ENCODE assay signal across 8 mouse cellular contexts in genomic region chr15:99972989-99973911, GRCm38 (mm10). TPM values are rescaled to one million over a fixed set of nuclear protein-coding genes. Genes with fewer than 3 reads are reported as not detected.
DNase-seq lines count a peak whose midpoint lies in the region; ATAC-seq and TF ChIP-seq lines count a peak whose summit lies in the region.

No protein-coding gene starts in this region.

- H3K9me3 ChIP-seq in liver, embryonic 14.5 days (ENCODE audit: control insufficient read depth, low read length): no peaks in the 10 kb centered on the region

- H3K4me2 ChIP-seq in liver, embryonic 14.5 days (ENCODE audit: low read depth): peak overlapping the region; percentile 85

- peak overlapping the region; percentile 82 for H3K4me3 ChIP-seq in cortical plate, adult 2 months (ENCODE audit: insufficient read depth, low read length)
- peak overlapping the region; percentile 78 for H3K4me3 ChIP-seq in heart, adult 2 months
- H3K4me3 ChIP-seq in kidney, adult 2 months (ENCODE audit: insufficient read depth, low read depth, low read length): peak overlapping the region; percentile 92
- peak overlapping the region; percentile 89 to 94 for H3K4me3 ChIP-seq in liver, embryonic 14.5 days (ENCODE audit: insufficient read depth in 1 of 2, low read depth in 2 of 2, low read length in 2 of 2)

- no peaks in the 10 kb centered on the region for H3K27me3 ChIP-seq in heart, adult 2 months (ENCODE audit: control insufficient read depth, insufficient read depth, low read length)
- no peaks in the 10 kb centered on the region for H3K27me3 ChIP-seq in kidney, adult 2 months (replicated peaks; ENCODE audit: control insufficient read depth, insufficient read depth, low read length)
- H3K27me3 ChIP-seq in liver, embryonic 14.5 days (ENCODE audit: control insufficient read depth, insufficient read depth, low read length): no peaks in the 10 kb centered on the region

- peak overlapping the region; percentile 98 for H3K9ac ChIP-seq in heart, adult 2 months (ENCODE audit: low read depth, low read length)
- peak overlapping the region; percentile 97 for H3K9ac ChIP-seq in liver, embryonic 14.5 days (replicated peaks)

- H3K4me1 ChIP-seq in cortical plate, adult 2 months (ENCODE audit: control insufficient read depth, insufficient read depth, low read length): no peaks in the 10 kb centered on the region; the same call in 1 of the 2 replicates
- H3K4me1 ChIP-seq in heart, adult 2 months (ENCODE audit: control insufficient read depth, insufficient read depth, low read length): peaks cover 2% of the 10 kb centered on the region
- peaks cover 7% of the 10 kb centered on the region; the same call in 1 of the 2 replicates for H3K4me1 ChIP-seq in kidney, adult 2 months (ENCODE audit: control insufficient read depth, insufficient read depth, low read length)
- peaks cover 2 to 3% of the 10 kb centered on the region in 2 experiments; a peak in 3 of 4 replicates for H3K4me1 ChIP-seq in liver, embryonic 14.5 days (replicated peaks; ENCODE audit: control insufficient read depth in 2 of 2, insufficient read depth in 2 of 2, low read length in 1 of 2)

- intact Hi-C loops in heart, adult 2 months (cut with DNase I): no loop called here

- peaks cover 3% of the 10 kb centered on the region; the same call in 1 of the 2 replicates for H3K79me2 ChIP-seq in heart, adult 2 months (replicated peaks; ENCODE audit: control insufficient read depth, insufficient read depth, low read length)

- H3K36me3 ChIP-seq in heart, adult 2 months (ENCODE audit: control insufficient read depth, insufficient read depth, low read length): peaks cover 2% of the 10 kb centered on the region; the same call in 1 of the 2 replicates
- no peaks in the 10 kb centered on the region for H3K36me3 ChIP-seq in kidney, adult 2 months (ENCODE audit: control insufficient read depth, insufficient read depth, low read length)
- H3K36me3 ChIP-seq in liver, embryonic 14.5 days (replicated peaks; ENCODE audit: control insufficient read depth, insufficient read depth, low read depth): no peaks in the 10 kb centered on the region

- TF ChIP-seq EP300 in heart, adult 2 months (IDR thresholded peaks at IDR 0.05; ENCODE audit: insufficient read depth, low read depth, low read length): no peak
- TF ChIP-seq EP300 in liver, embryonic 14.5 days (IDR thresholded peaks at IDR 0.05; ENCODE audit: low read depth): no peak

- no peak for TF ChIP-seq CTCF in cortical plate, adult 2 months (IDR thresholded peaks at IDR 0.05; ENCODE audit: extremely low read depth, insufficient read depth, low read length)
- no peak for TF ChIP-seq CTCF in heart, adult 2 months (IDR thresholded peaks at IDR 0.05)
- no peak for TF ChIP-seq CTCF in kidney, adult 2 months (conservative IDR thresholded peaks at IDR 0.05; ENCODE audit: insufficient read depth, insufficient read length, low read depth, low read length)
- no peak for TF ChIP-seq CTCF in liver, embryonic 14.5 days (IDR thresholded peaks at IDR 0.05; ENCODE audit: low read depth)

- TF ChIP-seq POLR2A in cortical plate, adult 2 months (IDR thresholded peaks at IDR 0.05; ENCODE audit: extremely low read depth, insufficient read depth, low read length): no peak
- TF ChIP-seq POLR2A in heart, adult 2 months (IDR thresholded peaks at IDR 0.05; ENCODE audit: insufficient read depth, low read depth, low read length): no peak
- TF ChIP-seq POLR2A in kidney, adult 2 months (IDR thresholded peaks at IDR 0.05; ENCODE audit: low read depth, low read length): no peak

- ATAC-seq in liver, embryonic 14.5 days (ENCODE audit: insufficient read depth): peak; percentile 78

- peak; percentile 80 for DNase-seq in 416B (ENCODE audit: low read depth)
- DNase-seq in T-cell, adult 2 months (ENCODE audit: low spot score): peak; percentile 17
- peak; percentile 37 to 45 for DNase-seq in heart, adult 2 months
- DNase-seq in kidney, adult 2 months: peak; percentile 50
- DNase-seq in liver, embryonic 14.5 days (ENCODE audit: low read depth in 3 of 3, low spot score in 3 of 3): peak; percentile 41 to 58 (median 54)
- peak; percentile 92 for DNase-seq in neural tube, embryonic 10.5 days (ENCODE audit: extremely low spot score, low spot score)
- peak; percentile 84 for DNase-seq in testis, postnatal 10 days (ENCODE audit: low spot score)

- WGBS in heart, adult 2 months: under 1% methylated on average over 71 of the region's 84 CpGs
- 1% methylated on average over 84 of the region's 84 CpGs for WGBS in kidney, adult 2 months
- 1% methylated on average over 82 of the region's 84 CpGs for WGBS in liver, embryonic 14.5 days (ENCODE audit: insufficient replicate concordance)

- H3K27ac ChIP-seq in cortical plate, adult 2 months (ENCODE audit: insufficient read depth, low read length): peak overlapping the region; percentile 91
- peak overlapping the region; percentile 94 for H3K27ac ChIP-seq in heart, adult 2 months
- H3K27ac ChIP-seq in kidney, adult 2 months (ENCODE audit: insufficient read depth, low read depth, low read length): peak overlapping the region; percentile 83
- peak overlapping the region; percentile 76 for H3K27ac ChIP-seq in liver, embryonic 14.5 days

RNA-seq across cellular contexts. Expression of gene Larp4, which starts 3.4 kb away (rescaled TPM):
- 22.8 and 23.1 TPM in 2 replicates for polyA plus RNA-seq in cortical plate, adult 2 months (2012; rRNA removed)
- total RNA-seq in heart, adult 2 months (2021): 10 to 100 TPM; 54.2 to 55.3 TPM
- polyA plus RNA-seq in heart, adult 2 months (2012; rRNA removed): 32.5 and 54.7 TPM in 2 replicates
- 43.4 and 63.3 TPM in 2 replicates for polyA plus RNA-seq in kidney, adult 2 months (2012; rRNA removed)
- polyA plus RNA-seq in liver, embryonic 14.5 days (2012; rRNA removed): 11.6 and 12.1 TPM in 2 replicates
- 20.8 and 22.4 TPM in 2 replicates for polyA plus RNA-seq in liver, embryonic 14.5 days (2014; fragmentation: Nextera tagmentation; extraction: Ambion mirVana)

RNA-seq across cellular contexts. Expression of gene Fam186a, which starts 6.4 kb away (rescaled TPM):
- polyA plus RNA-seq in cortical plate, adult 2 months (2012; rRNA removed): 0.04 TPM in 2 replicates
- under 1 TPM; 0.10 to 0.16 TPM for total RNA-seq in heart, adult 2 months (2021)
- polyA plus RNA-seq in heart, adult 2 months (2012; rRNA removed): 0.12 and 0.20 TPM in 2 replicates
- 0.04 and 0.05 TPM in 2 replicates for polyA plus RNA-seq in kidney, adult 2 months (2012; rRNA removed)
- polyA plus RNA-seq in liver, embryonic 14.5 days (2012; rRNA removed): not detected in 2 replicates
- polyA plus RNA-seq in liver, embryonic 14.5 days (2014; fragmentation: Nextera tagmentation; extraction: Ambion mirVana): not detected in 2 replicates

Comparison
In these comparisons a context has a peak if more than half of its experiments do, and no peak if none do; other contexts are left out.
1. Peak in every context shown above with its lines: DNase-seq, ATAC-seq, H3K4me3 ChIP-seq and H3K27ac ChIP-seq.
2. DNase-seq: peak in every context shown above with its lines; median percentile 92 in neural tube, embryonic 10.5 days; 84 in testis, postnatal 10 days; 80 in 416B; 54 in liver, embryonic 14.5 days; 50 in kidney, adult 2 months; 41 in heart, adult 2 months; 17 in T-cell, adult 2 months.